Mouse (Mus musculus): Measurements from ENCODE around the gene Tuba1c. TPM values are rescaled to one million over a fixed set of nuclear protein-coding genes. Genes with fewer than 3 reads are reported as not detected.

Gene Tuba1c
- total RNA-seq, 2 experiments from 2014 or later: 36.4 to 73.8 TPM

DNA sequence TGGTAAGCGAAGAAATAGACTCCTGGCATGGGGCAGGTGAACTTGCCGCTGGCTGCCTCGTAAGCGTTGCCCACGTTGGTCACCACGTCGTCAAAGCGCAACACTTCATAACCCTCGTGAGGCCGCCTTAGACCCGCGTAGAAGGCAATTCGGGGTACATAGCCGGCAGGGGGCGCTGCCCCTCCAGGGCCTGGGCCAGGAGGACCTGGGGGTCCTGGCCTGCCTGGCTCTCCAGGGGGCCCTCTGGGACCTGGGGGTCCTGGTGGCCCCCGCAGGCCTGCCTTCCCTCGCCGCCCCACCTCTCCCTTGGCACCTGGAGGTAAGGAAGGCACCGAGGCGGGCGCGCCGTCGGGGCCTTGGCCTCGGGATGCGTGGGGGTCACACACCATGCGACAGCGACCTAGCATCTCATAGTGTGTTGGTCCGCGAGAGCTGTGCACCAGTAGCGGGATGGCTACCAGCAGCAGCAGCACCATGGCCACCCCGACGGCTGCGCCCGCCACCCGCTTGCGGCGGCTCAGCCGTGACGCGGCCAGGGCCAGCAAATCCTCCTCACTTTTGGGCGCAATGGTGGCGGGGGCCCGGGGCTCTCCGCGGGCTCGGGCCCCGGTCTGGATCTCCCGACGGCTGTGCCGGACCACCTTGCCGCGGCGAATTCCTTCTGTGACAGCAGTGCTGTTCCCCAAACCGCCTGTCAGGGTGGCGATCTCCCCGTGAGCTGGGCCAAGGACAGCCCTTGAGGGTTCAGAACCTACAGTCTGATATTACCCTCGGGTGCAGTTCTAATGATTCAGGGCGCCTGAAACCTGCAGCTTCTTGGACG lies 57.8 kb downstream of the Tuba1c start, which contains the start of gene C1ql4:
Gene C1ql4, minus strand, starts transcription at position 565 of the 823 bp plus-strand sequence.
- no peak for ATAC-seq (replicated peaks; ENCODE audit: low FRiP score, poor library complexity, severe bottlenecking)

Other genes starting within 250 kb of the Tuba1c start
- not detected in 2 replicates for gene Wnt1, start 240.0 kb upstream of the Tuba1c start, total RNA-seq (2015; ENCODE audit: low replicate concordance)
- not detected in 2 replicates for gene Wnt1, start 240.0 kb upstream of the Tuba1c start, total RNA-seq (2017; ENCODE audit: low replicate concordance)
- gene Ddn, start 220.4 kb upstream of the Tuba1c start, total RNA-seq (2015; ENCODE audit: low replicate concordance): not detected in 2 replicates
- gene Ddn, start 220.4 kb upstream of the Tuba1c start, total RNA-seq (2017; ENCODE audit: low replicate concordance): not detected in 2 replicates
- gene Prkag1, start 198.4 kb upstream of the Tuba1c start, total RNA-seq (2015; ENCODE audit: low replicate concordance): 20.2 and 21.5 TPM in 2 replicates
- 35.1 and 37.9 TPM in 2 replicates for gene Prkag1, start 198.4 kb upstream of the Tuba1c start, total RNA-seq (2017; ENCODE audit: low replicate concordance)
- gene Kmt2d, start 158.7 kb upstream of the Tuba1c start, total RNA-seq (2015; ENCODE audit: low replicate concordance): 23.0 and 28.1 TPM in 2 replicates
- gene Kmt2d, start 158.7 kb upstream of the Tuba1c start, total RNA-seq (2017; ENCODE audit: low replicate concordance): 27.9 and 31.8 TPM in 2 replicates
- 2.1 TPM in 1 of 2 replicates, not detected in the other for gene Rhebl1, start 135.4 kb upstream of the Tuba1c start, total RNA-seq (2015; ENCODE audit: low replicate concordance)
- gene Rhebl1, start 135.4 kb upstream of the Tuba1c start, total RNA-seq (2017; ENCODE audit: low replicate concordance): 0.98 and 1.8 TPM in 2 replicates
- not detected in 2 replicates for gene Dhh, start 131.4 kb upstream of the Tuba1c start, total RNA-seq (2015; ENCODE audit: low replicate concordance)
- gene Dhh, start 131.4 kb upstream of the Tuba1c start, total RNA-seq (2017; ENCODE audit: low replicate concordance): not detected in 2 replicates
- gene Lmbr1l, start 111.7 kb upstream of the Tuba1c start, total RNA-seq (2015; ENCODE audit: low replicate concordance): 2.3 and 3.3 TPM in 2 replicates
- 10.6 and 12.8 TPM in 2 replicates for gene Lmbr1l, start 111.7 kb upstream of the Tuba1c start, total RNA-seq (2017; ENCODE audit: low replicate concordance)
- 804 and 902 TPM in 2 replicates for gene Tuba1b, start 95.3 kb upstream of the Tuba1c start, total RNA-seq (2015; ENCODE audit: low replicate concordance)
- 180 and 247 TPM in 2 replicates for gene Tuba1b, start 95.3 kb upstream of the Tuba1c start, total RNA-seq (2017; ENCODE audit: low replicate concordance)
- gene Gm49450, start 76.3 kb upstream of the Tuba1c start, total RNA-seq (2015; ENCODE audit: low replicate concordance): not detected in 2 replicates
- gene Gm49450, start 76.3 kb upstream of the Tuba1c start, total RNA-seq (2017; ENCODE audit: low replicate concordance): 4.7 TPM in 1 of 2 replicates, not detected in the other
- 15.3 and 19.6 TPM in 2 replicates for gene Tuba1a, start 76.2 kb upstream of the Tuba1c start, total RNA-seq (2015; ENCODE audit: low replicate concordance)
- gene Tuba1a, start 76.2 kb upstream of the Tuba1c start, total RNA-seq (2017; ENCODE audit: low replicate concordance): 4.3 and 5.9 TPM in 2 replicates
- not detected in 2 replicates for gene Prph, start 25.3 kb downstream of the Tuba1c start, total RNA-seq (2015; ENCODE audit: low replicate concordance)
- not detected in 2 replicates for gene Prph, start 25.3 kb downstream of the Tuba1c start, total RNA-seq (2017; ENCODE audit: low replicate concordance)
- gene Troap, start 44.7 kb downstream of the Tuba1c start, total RNA-seq (2015; ENCODE audit: low replicate concordance): 11.9 and 21.7 TPM in 2 replicates
- gene Troap, start 44.7 kb downstream of the Tuba1c start, total RNA-seq (2017; ENCODE audit: low replicate concordance): 20.4 and 28.1 TPM in 2 replicates
- gene C1ql4, start 57.9 kb downstream of the Tuba1c start, total RNA-seq (2015; ENCODE audit: low replicate concordance): not detected in 2 replicates
- gene C1ql4, start 57.9 kb downstream of the Tuba1c start, total RNA-seq (2017; ENCODE audit: low replicate concordance): not detected in 2 replicates
- not detected in 2 replicates for gene Dnajc22, start 63.3 kb downstream of the Tuba1c start, total RNA-seq (2015; ENCODE audit: low replicate concordance)
- gene Dnajc22, start 63.3 kb downstream of the Tuba1c start, total RNA-seq (2017; ENCODE audit: low replicate concordance): not detected in 2 replicates
- not detected in 2 replicates for gene Spats2, start 96.0 kb downstream of the Tuba1c start, total RNA-seq (2015; ENCODE audit: low replicate concordance)
- gene Spats2, start 96.0 kb downstream of the Tuba1c start, total RNA-seq (2017; ENCODE audit: low replicate concordance): 2.6 TPM in 1 of 2 replicates, not detected in the other
- gene Kcnh3, start 195.0 kb downstream of the Tuba1c start, total RNA-seq (2015; ENCODE audit: low replicate concordance): not detected in 2 replicates
- gene Kcnh3, start 195.0 kb downstream of the Tuba1c start, total RNA-seq (2017; ENCODE audit: low replicate concordance): not detected in 2 replicates
- gene Mcrs1, start 222.1 kb downstream of the Tuba1c start, total RNA-seq (2015; ENCODE audit: low replicate concordance): 13.8 and 14.2 TPM in 2 replicates
- gene Mcrs1, start 222.1 kb downstream of the Tuba1c start, total RNA-seq (2017; ENCODE audit: low replicate concordance): 12.5 and 20.0 TPM in 2 replicates

All from erythroblast, adult 5-6 weeks (primary cell).